Mouse (Mus musculus): Measurements from ENCODE around the gene Ift81.

DNA sequence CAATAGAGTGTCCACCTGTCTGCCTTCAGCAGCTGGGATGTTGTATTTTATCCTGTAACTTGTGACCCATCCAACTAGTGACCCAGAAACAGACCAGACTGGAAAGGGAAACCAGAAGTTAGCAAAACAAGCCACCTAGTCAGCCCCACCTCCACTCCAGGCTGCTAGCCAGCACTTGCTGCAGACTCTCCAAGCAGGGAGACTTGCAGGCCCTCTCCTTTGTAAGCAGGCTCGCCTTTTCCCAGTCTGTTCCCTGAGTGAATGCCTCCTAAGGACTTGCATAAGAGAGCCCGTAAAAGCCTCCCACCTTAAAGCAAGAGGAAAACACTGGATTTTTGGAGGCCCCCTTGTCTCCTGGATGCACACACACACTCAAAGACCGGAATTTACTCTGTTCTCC, 85.0 kb downstream of the Ift81 start:
- no peak for TF ChIP-seq MAX (IDR thresholded peaks at IDR 0.05; ENCODE audit: low read depth)
- no peak for TF ChIP-seq USF1 (IDR thresholded peaks at IDR 0.05; ENCODE audit: low read depth)
- no peak for TF ChIP-seq TCF12 (IDR thresholded peaks at IDR 0.05; ENCODE audit: insufficient read depth, poor library complexity, severe bottlenecking)
- no peak for TF ChIP-seq POLR2A (IDR thresholded peaks at IDR 0.05; ENCODE audit: insufficient read length, low read depth)
- TF ChIP-seq POLR2AphosphoS2 (IDR thresholded peaks at IDR 0.05; ENCODE audit: insufficient read length, low read depth): no peak
- no peak for TF ChIP-seq CEBPB (IDR thresholded peaks at IDR 0.05; ENCODE audit: insufficient read depth, poor library complexity, severe bottlenecking)
- TF ChIP-seq SRF (IDR thresholded peaks at IDR 0.05; ENCODE audit: control insufficient read depth, insufficient read length, low read depth): no peak
